9 mouse cellular contexts compared by ENCODE assay signal in genomic region chr1:86415612-86416184, GRCm38 (mm10). TPM values are rescaled to one million over a fixed set of nuclear protein-coding genes. Genes with fewer than 3 reads are reported as not detected.
A peak's percentile ranks its signal among the peaks of the same experiment; 100 is the strongest.
DNase-seq lines count a peak whose midpoint lies in the region; ATAC-seq lines count a peak whose summit lies in the region.
"Had no signal": no experiment of that assay in that cellular context is flagged by ENCODE, and none has a peak within 500 bp of the region (broad histone marks: within the 10 kb centered on the region; RNA-seq: fewer than 3 reads in every experiment).

No protein-coding gene starts in this region.

- no peaks in the 10 kb centered on the region for H3K36me3 ChIP-seq in midbrain, embryonic 13.5 days
- no peaks in the 10 kb centered on the region for H3K36me3 ChIP-seq in midbrain, embryonic 10.5 days

- DNase-seq in cerebellum, postnatal 14 days = peak; percentile 17 to 51
- DNase-seq in cerebellum, postnatal 36 days = no peak
- no peak for DNase-seq in midbrain, embryonic 10.5 days (ENCODE audit: low spot score)
- DNase-seq in induced T-regulatory cell, adult 2 months (ENCODE audit: low read depth) = peak; percentile 89
- peak; percentile 84 for DNase-seq in naive thymus-derived CD4-positive, alpha-beta T cell, adult 2 months (ENCODE audit: low read depth)
- DNase-seq in left cerebral cortex, adult 9 months (ENCODE audit: low spot score in 2 of 2) = no peak
- DNase-seq in layer of hippocampus, adult 9-10 months (ENCODE audit: low spot score) = no peak

- H3K27me3 ChIP-seq in midbrain, embryonic 13.5 days = no peaks in the 10 kb centered on the region
- no peaks in the 10 kb centered on the region for H3K27me3 ChIP-seq in midbrain, embryonic 10.5 days (ENCODE audit: low read depth, poor library complexity, severe bottlenecking)
- H3K27me3 ChIP-seq: Patski had no signal

- 73% methylated on average over 7 of the region's 7 CpGs for WGBS in midbrain, embryonic 13.5 days
- WGBS in midbrain, embryonic 10.5 days = 73% methylated on average over 7 of the region's 7 CpGs

- H3K4me1 ChIP-seq in midbrain, embryonic 13.5 days (replicated peaks) = no peaks in the 10 kb centered on the region
- H3K4me1 ChIP-seq in midbrain, embryonic 10.5 days = peaks cover 6% of the 10 kb centered on the region; the same call in 1 of the 2 replicates

- ATAC-seq in midbrain, embryonic 13.5 days = 0 out of 2 replicates have a peak, but pooled peaks have one; percentile 34
- ATAC-seq: Patski had no signal

- no peaks in the 10 kb centered on the region for H3K9me3 ChIP-seq in midbrain, embryonic 13.5 days
- H3K9me3 ChIP-seq in midbrain, embryonic 10.5 days (replicated peaks) = no peaks in the 10 kb centered on the region

- H3K27ac ChIP-seq in midbrain, embryonic 13.5 days = no peak overlapping the region
- H3K27ac ChIP-seq in midbrain, embryonic 10.5 days (replicated peaks) = no peak overlapping the region

- no peak overlapping the region for H3K4me2 ChIP-seq in midbrain, embryonic 13.5 days (replicated peaks)

- H3K4me3 ChIP-seq in midbrain, embryonic 13.5 days (replicated peaks) = no peak overlapping the region
- H3K4me3 ChIP-seq in midbrain, embryonic 10.5 days = no peak overlapping the region

- H3K9ac ChIP-seq in midbrain, embryonic 13.5 days (replicated peaks) = no peak overlapping the region

RNA-seq across cellular contexts. Expression of gene Nmur1, which starts 10.3 kb away (rescaled TPM):
- 0.22 TPM in 1 of 2 replicates, not detected in the other for polyA plus RNA-seq in midbrain, embryonic 13.5 days (2015; fragmentation: Nextera tagmentation; extraction: Ambion mirVana)
- polyA plus RNA-seq in midbrain, embryonic 10.5 days (2016; fragmentation: Nextera tagmentation; extraction: Ambion mirVana) = not detected in 2 replicates
- polyA plus RNA-seq: Patski had no signal

RNA-seq across cellular contexts. Expression of gene Tex44, which starts 10.4 kb away (rescaled TPM):
- not detected in 2 replicates for polyA plus RNA-seq in midbrain, embryonic 13.5 days (2015; fragmentation: Nextera tagmentation; extraction: Ambion mirVana)
- 0.07 and 0.11 TPM in 2 replicates for polyA plus RNA-seq in midbrain, embryonic 10.5 days (2016; fragmentation: Nextera tagmentation; extraction: Ambion mirVana)
- polyA plus RNA-seq: Patski had no signal

RNA-seq across cellular contexts. Expression of gene Ncl, which starts 56.5 kb away (rescaled TPM):
- polyA plus RNA-seq in midbrain, embryonic 13.5 days (2015; fragmentation: Nextera tagmentation; extraction: Ambion mirVana) = 241 and 244 TPM in 2 replicates
- 447 and 502 TPM in 2 replicates for polyA plus RNA-seq in midbrain, embryonic 10.5 days (2016; fragmentation: Nextera tagmentation; extraction: Ambion mirVana)

Comparison
In these comparisons a context has a peak if more than half of its experiments do, and no peak if none do; other contexts are left out.
1. DNase-seq: peak in cerebellum, postnatal 14 days (2 of 2), induced T-regulatory cell, adult 2 months (single experiment) and naive thymus-derived CD4-positive, alpha-beta T cell, adult 2 months (single experiment); none in cerebellum, postnatal 36 days (0 of 2), midbrain, embryonic 10.5 days (single experiment), left cerebral cortex, adult 9 months (0 of 2) and layer of hippocampus, adult 9-10 months (single experiment).